Mouse (Mus musculus): ENCODE results near the gene Hnrnpc. TPM values are rescaled to one million over a fixed set of nuclear protein-coding genes. Genes with fewer than 3 reads are reported as not detected.

Gene Hnrnpc
- polyA plus RNA-seq (2016; fragmentation: Nextera tagmentation; extraction: Ambion mirVana): 770 and 818 TPM in 2 replicates

- H3K27ac ChIP-seq (replicated peaks): peak within 1 kb of the TSS; percentile 96
- H3K4me2 ChIP-seq (replicated peaks): peak within 1 kb of the TSS; percentile 74
- H3K27me3 ChIP-seq: no peaks in the 10 kb centered on the region
- H3K36me3 ChIP-seq: peaks cover 7% of the 10 kb centered on the region
- peak within 1 kb of the TSS; percentile 93 for H3K4me3 ChIP-seq
- under 1% methylated on average over 49 of the region's 50 CpGs for WGBS
- ATAC-seq (ENCODE audit: low FRiP score, low read depth): peak; percentile 99
- H3K4me1 ChIP-seq: peaks cover 25% of the 10 kb centered on the region
- H3K9ac ChIP-seq (replicated peaks): peak within 1 kb of the TSS; percentile 98
- no peaks in the 10 kb centered on the region for H3K9me3 ChIP-seq
These were observed at the start of gene Hnrnpc for GRCm38 (mm10) chr14:52103856-52104676. Gene Hnrnpc (minus strand): TSS chr14:52104028.

DNA sequence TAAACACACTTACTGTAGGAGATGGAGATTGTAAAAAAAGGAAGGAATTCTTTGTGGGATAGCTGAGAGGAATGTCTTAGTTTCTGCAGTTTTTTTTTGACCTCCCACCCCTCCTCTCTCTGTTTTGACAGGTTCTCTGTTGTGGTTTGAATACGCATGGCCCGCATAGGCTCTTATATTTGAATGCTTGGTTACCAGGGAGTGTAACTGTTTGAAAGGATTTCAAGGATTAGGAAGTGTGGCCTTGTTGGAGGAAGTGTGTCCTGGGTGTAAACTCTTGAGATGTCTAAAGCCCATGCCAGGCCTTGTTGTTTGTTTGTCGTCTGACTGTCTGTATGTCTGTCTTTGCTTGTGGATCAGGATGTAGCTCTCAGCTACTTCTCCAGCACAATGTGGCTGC lies 48.8 kb upstream of the Hnrnpc start:
- Histone ChIP-seq H3K36me3 (no peaks in the 10 kb centered on the region), H3K9me3 (no peaks in the 10 kb centered on the region), H3K4me2 (replicated peaks) (no peak overlapping the region; the same call in 1 of the 2 replicates), H3K27me3 (no peaks in the 10 kb centered on the region), H3K4me3 (no peak overlapping the region), H3K4me1 (peaks cover 17% of the 10 kb centered on the region), H3K9ac (replicated peaks) (no peak overlapping the region), H3K27ac (replicated peaks) (no peak overlapping the region)
- peak; percentile 55 for ATAC-seq (ENCODE audit: low FRiP score, low read depth)
- WGBS: 31% methylated on average over 3 of the region's 3 CpGs

GRCm38 (mm10) chr14:52152179-52152578 lies 48.4 kb upstream of the Hnrnpc start:
- peak; percentile 64 for ATAC-seq (ENCODE audit: low FRiP score, low read depth)
- Histone ChIP-seq H3K27ac (replicated peaks) (no peak overlapping the region), H3K4me3 (no peak overlapping the region)

DNA sequence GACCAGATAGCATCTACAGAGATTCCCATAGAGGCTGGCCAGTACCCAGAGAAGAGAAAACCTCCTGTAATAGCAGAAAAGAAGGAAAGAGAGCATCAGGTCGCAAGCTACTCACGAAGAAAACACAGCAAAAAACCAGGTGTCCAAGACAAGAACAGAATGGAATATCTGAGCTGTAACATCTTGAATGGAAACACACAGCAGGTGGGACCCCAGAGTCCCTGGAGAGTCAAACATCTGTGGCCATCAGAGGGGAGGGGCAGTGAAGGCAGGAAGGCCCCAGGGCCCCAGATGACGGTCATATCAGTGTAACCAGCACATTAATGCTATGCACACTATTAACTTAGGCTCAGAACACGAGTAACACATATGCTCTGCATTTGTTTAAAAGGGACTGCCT lies 46.1 kb upstream of the Hnrnpc start:
- no peak overlapping the region for H3K9ac ChIP-seq (replicated peaks)
- ATAC-seq (ENCODE audit: low FRiP score, low read depth): no peak
- WGBS: 63% methylated on average over 4 of the region's 4 CpGs
- no peaks in the 10 kb centered on the region for H3K9me3 ChIP-seq
- H3K36me3 ChIP-seq: no peaks in the 10 kb centered on the region
- H3K4me2 ChIP-seq (replicated peaks): no peak overlapping the region
- peaks cover 17% of the 10 kb centered on the region for H3K4me1 ChIP-seq
- H3K4me3 ChIP-seq: no peak overlapping the region
- H3K27me3 ChIP-seq: no peaks in the 10 kb centered on the region
- no peak overlapping the region for H3K27ac ChIP-seq (replicated peaks)

More at GRCm38 (mm10) chr14:52152179-52152578, 48.4 kb upstream of the Hnrnpc start:
- peak overlapping the region; percentile 24; the same call in 1 of the 2 replicates for H3K4me2 ChIP-seq (replicated peaks)
- no peak overlapping the region for H3K9ac ChIP-seq (replicated peaks)
- no peaks in the 10 kb centered on the region for H3K27me3 ChIP-seq
- no peaks in the 10 kb centered on the region for H3K36me3 ChIP-seq
- no peaks in the 10 kb centered on the region for H3K9me3 ChIP-seq
- WGBS: 29% methylated on average over 7 of the region's 7 CpGs
- peaks cover 17% of the 10 kb centered on the region for H3K4me1 ChIP-seq

- H3K9ac ChIP-seq (replicated peaks): no peak overlapping the region
- H3K27ac ChIP-seq (replicated peaks): no peak overlapping the region
- no peak overlapping the region for H3K4me2 ChIP-seq (replicated peaks)
- peaks cover 2% of the 10 kb centered on the region; the same call in 1 of the 2 replicates for H3K27me3 ChIP-seq
- no peak for ATAC-seq (ENCODE audit: low FRiP score, low read depth)
- H3K36me3 ChIP-seq: no peaks in the 10 kb centered on the region
- WGBS: 55% methylated on average over 4 of the region's 4 CpGs
- no peak overlapping the region for H3K4me3 ChIP-seq
- no peaks in the 10 kb centered on the region for H3K9me3 ChIP-seq
- H3K4me1 ChIP-seq: peaks cover 1% of the 10 kb centered on the region; the same call in 1 of the 2 replicates
These were observed 42.7 kb upstream of the Hnrnpc start for GRCm38 (mm10) chr14:52146540-52146939.

DNA sequence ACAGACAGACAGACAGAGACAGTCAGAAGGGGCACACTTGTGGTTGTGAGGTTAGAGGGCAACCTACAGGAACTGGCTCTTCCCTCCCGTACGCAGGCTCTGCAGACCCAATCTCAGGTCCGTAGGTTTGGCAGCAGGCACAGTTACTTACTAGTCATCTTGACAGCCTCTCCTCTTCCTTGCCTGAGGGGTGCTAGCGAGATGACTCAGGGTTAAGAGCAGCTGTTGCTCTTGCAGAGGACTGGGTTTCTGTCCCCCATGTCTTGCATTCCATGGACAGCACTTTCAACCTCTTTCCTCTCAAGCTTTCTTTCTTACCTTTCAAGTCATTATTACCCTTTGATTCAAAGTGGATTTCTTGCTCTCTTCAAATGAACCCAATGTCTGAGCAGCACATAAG lies 40.3 kb upstream of the Hnrnpc start:
- Histone ChIP-seq H3K9me3 (no peaks in the 10 kb centered on the region), H3K36me3 (no peaks in the 10 kb centered on the region), H3K4me2 (replicated peaks) (no peak overlapping the region), H3K27ac (replicated peaks) (no peak overlapping the region), H3K4me3 (no peak overlapping the region), H3K4me1 (no peaks in the 10 kb centered on the region), H3K9ac (replicated peaks) (no peak overlapping the region), H3K27me3 (peaks cover 5% of the 10 kb centered on the region; the same call in 1 of the 2 replicates)
- ATAC-seq (ENCODE audit: low FRiP score, low read depth): no peak
- 80% methylated on average over 4 of the region's 4 CpGs for WGBS

DNA sequence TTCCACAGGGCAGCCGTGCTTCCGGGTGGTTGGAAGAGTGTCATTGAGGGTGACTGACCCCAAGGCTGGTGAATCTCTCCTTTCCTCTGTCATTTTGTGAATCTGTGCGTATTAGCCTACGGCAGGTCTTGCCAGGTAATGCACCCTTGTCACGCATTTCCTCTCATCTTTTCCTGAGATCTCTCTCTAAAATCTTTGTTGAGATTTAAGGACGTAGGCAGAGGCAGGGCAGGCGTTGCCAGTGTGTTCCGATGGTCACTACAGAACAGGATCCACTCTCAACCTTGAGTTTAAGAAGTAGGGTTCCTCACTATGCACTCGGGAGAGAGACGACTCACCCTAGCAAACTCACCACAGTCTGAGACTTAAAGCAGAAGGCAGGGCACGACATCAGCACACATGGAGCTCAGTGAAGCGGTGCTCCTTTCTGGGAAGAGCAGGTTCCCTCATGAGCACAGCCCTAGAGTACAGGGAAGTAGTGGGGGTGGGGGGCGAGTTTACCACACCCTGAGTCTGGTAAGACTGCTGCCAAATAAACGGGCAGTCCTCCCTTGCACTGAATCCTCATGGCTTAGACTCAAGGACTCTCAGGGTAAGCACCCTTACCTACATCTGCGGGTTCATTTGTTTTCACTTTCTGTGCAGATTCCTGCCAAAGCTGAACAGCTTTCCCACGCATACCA lies 37.8 kb upstream of the Hnrnpc start:
- Histone ChIP-seq H3K4me3 (no peak overlapping the region), H3K27me3 (peaks cover 5% of the 10 kb centered on the region; the same call in 1 of the 2 replicates), H3K4me1 (no peaks in the 10 kb centered on the region), H3K27ac (replicated peaks) (no peak overlapping the region), H3K9ac (replicated peaks) (no peak overlapping the region), H3K9me3 (no peaks in the 10 kb centered on the region), H3K36me3 (no peaks in the 10 kb centered on the region), H3K4me2 (replicated peaks) (no peak overlapping the region)
- ATAC-seq (ENCODE audit: low FRiP score, low read depth): no peak
- WGBS: 78% methylated on average over 16 of the region's 16 CpGs

DNA sequence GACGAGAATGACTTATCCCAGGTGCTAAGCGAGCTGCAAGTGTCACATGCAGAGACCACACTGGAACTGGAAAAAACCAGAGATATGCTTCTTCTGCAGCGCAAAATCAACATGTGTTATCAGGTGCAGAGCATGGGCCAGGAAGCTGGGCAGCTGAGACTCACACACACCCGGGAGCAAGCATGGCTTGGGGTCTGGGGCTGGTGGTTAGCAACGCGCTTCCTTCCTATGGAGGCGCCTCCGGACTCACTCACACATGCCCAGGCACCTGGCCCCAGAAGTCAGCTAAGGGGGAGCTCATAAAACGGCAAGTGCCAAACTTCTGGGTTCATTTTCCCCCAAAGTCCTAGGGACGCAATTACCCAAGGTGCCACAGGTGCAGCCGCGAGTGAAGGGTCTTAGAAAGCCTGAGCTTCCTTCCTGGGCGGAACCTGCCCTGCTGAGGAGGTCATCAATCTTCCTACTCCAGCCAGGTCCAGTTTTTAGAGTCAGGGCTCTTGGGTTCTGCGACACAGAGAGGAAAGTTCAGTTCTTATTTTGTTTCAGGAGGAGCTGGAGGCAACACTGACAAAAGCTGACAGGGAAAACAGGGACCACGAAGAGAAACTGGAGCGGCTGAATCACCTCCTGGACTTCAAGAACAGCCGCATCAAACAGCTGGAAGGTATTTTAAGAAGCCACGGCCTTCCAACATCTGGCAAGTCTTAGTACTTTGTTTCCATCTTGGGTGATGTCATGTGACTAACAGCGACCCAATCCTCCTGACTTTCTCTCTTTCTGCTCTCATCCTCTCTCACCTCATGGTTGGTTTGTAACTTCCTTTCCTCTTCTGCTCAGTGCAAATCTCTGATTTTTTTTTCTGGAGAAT lies 37.0 kb upstream of the Hnrnpc start:
- 73% methylated on average over 19 of the region's 19 CpGs for WGBS
- no peak overlapping the region for H3K9ac ChIP-seq (replicated peaks)
- H3K27me3 ChIP-seq: peaks cover 5% of the 10 kb centered on the region; the same call in 1 of the 2 replicates

GRCm38 (mm10) chr14:52133584-52133983 lies 29.8 kb upstream of the Hnrnpc start:
- Histone ChIP-seq H3K9ac (replicated peaks) (no peak overlapping the region), H3K4me2 (replicated peaks) (no peak overlapping the region), H3K27ac (replicated peaks) (no peak overlapping the region), H3K36me3 (no peaks in the 10 kb centered on the region), H3K4me1 (no peaks in the 10 kb centered on the region), H3K4me3 (no peak overlapping the region), H3K27me3 (no peaks in the 10 kb centered on the region), H3K9me3 (no peaks in the 10 kb centered on the region)
- ATAC-seq (ENCODE audit: low FRiP score, low read depth): no peak
- 87% methylated on average over 5 of the region's 5 CpGs for WGBS

More for the DNA sequence above, 37.0 kb upstream of the Hnrnpc start:
- no peaks in the 10 kb centered on the region for H3K4me1 ChIP-seq
- H3K4me3 ChIP-seq: no peak overlapping the region
- H3K9me3 ChIP-seq: no peaks in the 10 kb centered on the region
- H3K27ac ChIP-seq (replicated peaks): no peak overlapping the region
- H3K36me3 ChIP-seq: no peaks in the 10 kb centered on the region
- no peak for ATAC-seq (ENCODE audit: low FRiP score, low read depth)
- H3K4me2 ChIP-seq (replicated peaks): no peak overlapping the region

DNA sequence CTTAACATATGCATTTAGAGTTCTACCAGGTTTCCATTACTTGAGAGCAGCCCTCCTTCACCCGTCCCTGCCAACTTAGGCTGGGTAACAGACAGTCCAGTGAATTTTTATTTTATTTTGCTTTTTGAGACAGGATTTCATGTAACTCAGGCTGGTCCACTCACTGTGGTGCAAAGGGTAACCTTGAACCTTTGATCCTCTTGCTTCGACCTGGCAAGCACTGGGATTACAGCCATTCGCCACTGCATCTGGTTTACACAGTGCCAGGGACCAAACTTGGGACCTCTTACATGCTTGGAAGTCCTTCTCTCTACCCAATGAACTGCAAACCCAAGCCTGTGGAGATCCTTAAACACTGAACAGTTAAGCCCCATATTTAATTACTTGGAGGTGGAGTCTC lies 20.8 kb upstream of the Hnrnpc start:
- no peak overlapping the region for H3K4me2 ChIP-seq (replicated peaks)
- no peaks in the 10 kb centered on the region for H3K9me3 ChIP-seq
- 93% methylated on average over 3 of the region's 3 CpGs for WGBS
- no peaks in the 10 kb centered on the region for H3K36me3 ChIP-seq
- ATAC-seq (ENCODE audit: low FRiP score, low read depth): no peak
- H3K27me3 ChIP-seq: 0 out of 2 replicates have a peak, but pooled peaks cover 3% of the 10 kb centered on the region
- no peaks in the 10 kb centered on the region for H3K4me1 ChIP-seq
- no peak overlapping the region for H3K27ac ChIP-seq (replicated peaks)
- no peak overlapping the region for H3K4me3 ChIP-seq
- H3K9ac ChIP-seq (replicated peaks): no peak overlapping the region

- no peak overlapping the region for H3K4me2 ChIP-seq (replicated peaks)
- no peak overlapping the region for H3K4me3 ChIP-seq
- no peak overlapping the region for H3K9ac ChIP-seq (replicated peaks)
- H3K4me1 ChIP-seq: peaks cover 4% of the 10 kb centered on the region; the same call in 1 of the 2 replicates
- H3K9me3 ChIP-seq: no peaks in the 10 kb centered on the region
- H3K27ac ChIP-seq (replicated peaks): no peak overlapping the region
- no peak for ATAC-seq (ENCODE audit: low FRiP score, low read depth)
- H3K27me3 ChIP-seq: 0 out of 2 replicates have a peak, but pooled peaks cover 3% of the 10 kb centered on the region
- no peaks in the 10 kb centered on the region for H3K36me3 ChIP-seq
- WGBS: 20% methylated on average over 4 of the region's 4 CpGs
These were observed 20.1 kb upstream of the Hnrnpc start for GRCm38 (mm10) chr14:52123918-52124317.
